Mouse (Mus musculus): ENCODE data around the gene Gm10974. TPM values are rescaled to one million over a fixed set of nuclear protein-coding genes. Genes with fewer than 3 reads are reported as not detected.

Gm10974 gene
- polyA plus RNA-seq (2014; fragmentation: Illumina TruSeq; extraction: RNeasy Lipid Tissue Mini Kit (QIAGEN cat#74804); ENCODE audit: low read depth, low replicate concordance): not detected

GRCm38 (mm10) chr7:66365904-66366303 lies at the start of gene Gm10974:
Gene Gm10974, plus strand, starts transcription at chr7:66365905.

GRCm38 (mm10) chr7:66387813-66388521 lies 22.3 kb downstream of the Gm10974 start, which contains the start of gene Lrrk1:
Gene Lrrk1, minus strand, starts transcription at chr7:66388350.

GRCm38 (mm10) chr7:66427437-66428161 lies 61.9 kb downstream of the Gm10974 start, which contains the start of gene Aldh1a3:
Gene Aldh1a3, minus strand, starts transcription at chr7:66427517.

Other genes with a start within 250 kb of the Gm10974 start
- gene Lrrk1, start 22.4 kb downstream of the Gm10974 start, polyA plus RNA-seq (2014; fragmentation: Illumina TruSeq; extraction: RNeasy Lipid Tissue Mini Kit (QIAGEN cat#74804); ENCODE audit: low read depth, low replicate concordance): 2.2 TPM
- gene Aldh1a3, start 61.6 kb downstream of the Gm10974 start, polyA plus RNA-seq (2014; fragmentation: Illumina TruSeq; extraction: RNeasy Lipid Tissue Mini Kit (QIAGEN cat#74804); ENCODE audit: low read depth, low replicate concordance): 8.6 TPM